Mouse (Mus musculus): ENCODE results near the gene Tsks. TPM values are rescaled to one million over a fixed set of nuclear protein-coding genes. Genes with fewer than 3 reads are reported as not detected.

Tsks gene
- total and polyA plus RNA-seq, 3 experiments = 0.08 TPM; not detected in 2

DNA sequence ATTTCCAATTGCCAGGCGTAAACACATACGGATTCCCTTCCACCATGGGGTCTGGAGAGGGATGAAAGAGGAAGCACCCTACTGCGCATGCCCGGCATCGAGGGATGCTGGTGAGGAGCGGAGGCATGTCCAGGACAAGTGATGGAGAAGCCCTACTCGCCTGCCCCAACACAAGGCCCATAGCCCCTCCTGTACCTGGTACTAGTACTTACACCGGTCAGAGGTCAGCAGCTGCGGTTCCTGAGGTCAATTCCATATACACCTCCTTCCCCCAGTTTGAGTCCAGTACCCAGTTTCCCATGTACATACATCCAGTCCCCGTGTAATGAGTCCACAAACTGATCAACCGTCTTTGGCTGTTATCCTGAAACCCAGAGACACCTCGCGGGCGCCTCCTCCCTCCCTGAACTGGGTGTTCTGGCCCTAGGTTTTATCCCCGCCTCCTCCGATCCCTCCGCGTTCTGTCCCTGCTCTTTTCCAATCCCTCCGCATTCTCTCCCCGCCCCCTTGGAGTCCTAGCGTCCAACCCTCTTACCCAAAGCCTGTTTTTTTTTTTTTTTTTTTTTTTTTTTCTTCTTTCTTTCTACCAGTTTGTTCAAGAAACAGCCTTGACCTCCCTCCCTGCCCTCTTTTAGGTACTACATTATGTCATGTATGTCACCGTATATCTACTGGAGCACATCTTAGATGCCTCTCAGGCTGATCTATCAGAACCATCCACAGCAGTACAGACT is 31.5 kb downstream of the Tsks start, which contains the start of gene Cpt1c:
Cpt1c (minus strand) TSS at position 469 of the 734 bp plus-strand sequence.
- Histone ChIP-seq H3K9me3 (replicated peaks; ENCODE audit: insufficient read depth, low read length) (no peaks in the 10 kb centered on the region), H3K79me2 (ENCODE audit: control insufficient read depth, insufficient read depth, low read length, poor library complexity) (no peaks in the 10 kb centered on the region), H3K4me3 (ENCODE audit: control insufficient read depth in 1 of 2, insufficient read depth in 1 of 2, low read depth in 2 of 2, low read length in 2 of 2) (peak within 1 kb of the TSS in 1 of 2 experiments; percentile 11; a peak in 1 of 4 replicates), H3K27me3 (ENCODE audit: control insufficient read depth in 1 of 2, insufficient read depth in 2 of 2, low read length in 2 of 2) (no peaks in the 10 kb centered on the region), H3K27ac (ENCODE audit: control insufficient read depth, low read depth, low read length) (no peak within 1 kb of the TSS), H3K9ac (ENCODE audit: control insufficient read depth, low read depth, low read length, poor library complexity, severe bottlenecking) (no peak within 1 kb of the TSS; the same call in 1 of the 2 replicates), H3K36me3 (ENCODE audit: control insufficient read depth in 1 of 2, insufficient read depth in 2 of 2, low read length in 2 of 2) (peaks cover 0 to 5% of the 10 kb centered on the region in 2 experiments; a peak in 3 of 4 replicates), H3K4me1 (ENCODE audit: control insufficient read depth in 1 of 2, insufficient read depth in 2 of 2, low read length in 2 of 2) (peaks cover 0 to 8% of the 10 kb centered on the region in 2 experiments; a peak in 1 of 4 replicates)
- peak; percentile 75 for DNase-seq (ENCODE audit: low read depth, low spot score)
- peak; percentile 76; the same call in 1 of the 2 replicates for TF ChIP-seq POLR2AphosphoS2 (IDR thresholded peaks at IDR 0.05; ENCODE audit: low read length)
- peak; percentile 35; the same call in 1 of the 2 replicates for TF ChIP-seq MYB (IDR thresholded peaks at IDR 0.05; ENCODE audit: low read depth, low read length)
- TF ChIP-seq GATA1 (IDR thresholded peaks at IDR 0.05; ENCODE audit: low read depth, low read length) = no peak
- TF ChIP-seq MXI1 (IDR thresholded peaks at IDR 0.05; ENCODE audit: low read depth, low read length) = no peak
- no peak; a peak in 1 of 4 replicates for TF ChIP-seq EP300 (IDR thresholded peaks at IDR 0.05; ENCODE audit: low read depth in 1 of 2, low read length in 2 of 2)
- TF ChIP-seq TCF12 (IDR thresholded peaks at IDR 0.05; ENCODE audit: low read depth, low read length) = no peak
- TF ChIP-seq MAFK (IDR thresholded peaks at IDR 0.05; ENCODE audit: borderline replicate concordance, low read depth, low read length) = no peak
- TF ChIP-seq CTCF (IDR thresholded peaks at IDR 0.05 in 2 of 3, conservative IDR thresholded peaks at IDR 0.05 in 1 of 3; ENCODE audit: control insufficient read depth in 1 of 3, insufficient read depth in 1 of 3, low read depth in 2 of 3, low read length in 3 of 3, poor library complexity in 1 of 3, severe bottlenecking in 1 of 3) = no peak
- TF ChIP-seq SMC3 (IDR thresholded peaks at IDR 0.05; ENCODE audit: low read depth, low read length) = peak; percentile 5; the same call in 1 of the 2 replicates
- peak; percentile 60 for TF ChIP-seq ZNF384 (IDR thresholded peaks at IDR 0.05; ENCODE audit: low read depth, low read length)
- TF ChIP-seq CHD1 (IDR thresholded peaks at IDR 0.05; ENCODE audit: low read depth, low read length) = no peak
- TF ChIP-seq RCOR1 (IDR thresholded peaks at IDR 0.05; ENCODE audit: low read depth, low read length) = no peak
- no peak for TF ChIP-seq USF1 (IDR thresholded peaks at IDR 0.05; ENCODE audit: low read depth, low read length)
- TF ChIP-seq POLR2AphosphoS5 (IDR thresholded peaks at IDR 0.05; ENCODE audit: borderline replicate concordance, low read depth, low read length) = no peak
- TF ChIP-seq POLR2A (IDR thresholded peaks at IDR 0.05; ENCODE audit: control insufficient read depth in 1 of 2, insufficient read depth in 1 of 2, low read depth in 1 of 2, low read length in 2 of 2, poor library complexity in 1 of 2) = peak in 1 of 2 experiments; percentile 43; a peak in 1 of 4 replicates
- no peak for TF ChIP-seq MEF2A (IDR thresholded peaks at IDR 0.05; ENCODE audit: extremely low read depth, insufficient replicate concordance, low read depth, low read length, poor library complexity, severe bottlenecking)
- TF ChIP-seq NRF1 (IDR thresholded peaks at IDR 0.05; ENCODE audit: insufficient read depth, low read depth, low read length, poor library complexity, severe bottlenecking) = peak; percentile 70
- no peak for TF ChIP-seq RAD21 (IDR thresholded peaks at IDR 0.05; ENCODE audit: low read depth, low read length)
- TF ChIP-seq ETS1 (IDR thresholded peaks at IDR 0.05; ENCODE audit: low read depth, low read length) = no peak
- no peak for TF ChIP-seq MYC (IDR thresholded peaks at IDR 0.05; ENCODE audit: low read depth, low read length)
- TF ChIP-seq KAT2A (conservative IDR thresholded peaks at IDR 0.05; ENCODE audit: low read depth, low read length) = peak; percentile 45; the same call in 1 of the 2 replicates
- peak; percentile 20; the same call in 1 of the 2 replicates for TF ChIP-seq NELFE (IDR thresholded peaks at IDR 0.05; ENCODE audit: low read depth, low read length)
- no peak for TF ChIP-seq GABPA (IDR thresholded peaks at IDR 0.05; ENCODE audit: low read depth, low read length)
